Mouse (Mus musculus) liver, embryonic 14.5 days (tissue): ENCODE data around the gene Myl3.

ENCODE experiments used
- CTCF ChIP-seq: IDR thresholded peaks from 2 replicates; pipeline ENCODE4 v1.5.1; 2016; ENCODE audit warnings: antibody characterized with exemption, low read depth, control low read depth
- EP300 ChIP-seq: IDR thresholded peaks from 2 replicates; pipeline ENCODE4 v1.6.1; 2016; ENCODE audit warnings: antibody characterized with exemption, low read depth

GRCm38 (mm10) chr9:110711532-110711931, 30.1 kb upstream of the Myl3 start:
- TF ChIP-seq CTCF (no peak), EP300 (no peak)
